Mouse (Mus musculus) midbrain, embryonic 16.5 days (tissue): ENCODE measurements at regions not wholly inside any gene's neighbourhood (a gene's known extent, or its start where the extent isn't known, plus 50 kb on each side); places are given as distances from the start of the nearest gene placed in this dataset.

Experiments used
- ATAC-seq: fragments of 200-750 bp; cut with Nextera tagmentation; 2 replicates; pipeline ENCODE4 v1.8.0; 2017; ENCODE audit warnings: moderate TSS enrichment
- H3K27ac ChIP-seq: fragments of 300-500 bp; sonication (generic); 2 replicates; pipeline ENCODE4 v1.5.1; 2014; ENCODE audit warnings: mild to moderate bottlenecking, low read length, mixed read lengths
- H3K27me3 ChIP-seq: fragments of 300-500 bp; sonication (generic); 2 replicates; pipeline ENCODE4 v1.6.1; 2014; ENCODE audit warnings: low read depth, low read length, mixed read lengths; ENCODE audit not compliant: control insufficient read depth, insufficient read depth
- H3K36me3 ChIP-seq: fragments of 300-500 bp; sonication (generic); 2 replicates; pipeline ENCODE4 v1.6.1; 2014; ENCODE audit warnings: mild to moderate bottlenecking, low read length, moderate library complexity, mixed read lengths; ENCODE audit not compliant: control insufficient read depth, insufficient read depth
- H3K4me1 ChIP-seq: fragments of 300-500 bp; sonication (generic); 2 replicates; pipeline ENCODE4 v1.6.1; 2014; ENCODE audit warnings: mild to moderate bottlenecking, low read length, mixed read lengths; ENCODE audit not compliant: control insufficient read depth, insufficient read depth
- H3K4me2 ChIP-seq: fragments of 300-500 bp; sonication (generic); 2 replicates; pipeline ENCODE4 v1.6.1; 2014; ENCODE audit warnings: mild to moderate bottlenecking, low read length, mixed read lengths
- H3K4me3 ChIP-seq: fragments of 300-500 bp; sonication (generic); 2 replicates; pipeline ENCODE4 v1.5.1; 2014; ENCODE audit warnings: low read depth, mild to moderate bottlenecking, low read length, moderate library complexity, mixed read lengths
- H3K9ac ChIP-seq: fragments of 300-500 bp; sonication (generic); 2 replicates; pipeline ENCODE4 v1.6.1; 2014; ENCODE audit warnings: low read depth, low read length, mixed read lengths
- H3K9me3 ChIP-seq: fragments of 300-500 bp; sonication (generic); replicated peaks from 2 replicates; pipeline ENCODE4 v1.6.1; 2014; ENCODE audit warnings: mild to moderate bottlenecking, low read length, mixed read lengths; ENCODE audit not compliant: control insufficient read depth, poor library complexity, severe bottlenecking
- WGBS: fragments of 180-500 bp; shearing (Covaris S2); extraction: QIAGEN DNeasy Blood & Tissue Kit; methylation state at CpG from one replicate; pipeline ENCODE4 v1.1.7; 2014; 5-methylcytosine and 5-hydroxymethylcytosine counted together

DNA sequence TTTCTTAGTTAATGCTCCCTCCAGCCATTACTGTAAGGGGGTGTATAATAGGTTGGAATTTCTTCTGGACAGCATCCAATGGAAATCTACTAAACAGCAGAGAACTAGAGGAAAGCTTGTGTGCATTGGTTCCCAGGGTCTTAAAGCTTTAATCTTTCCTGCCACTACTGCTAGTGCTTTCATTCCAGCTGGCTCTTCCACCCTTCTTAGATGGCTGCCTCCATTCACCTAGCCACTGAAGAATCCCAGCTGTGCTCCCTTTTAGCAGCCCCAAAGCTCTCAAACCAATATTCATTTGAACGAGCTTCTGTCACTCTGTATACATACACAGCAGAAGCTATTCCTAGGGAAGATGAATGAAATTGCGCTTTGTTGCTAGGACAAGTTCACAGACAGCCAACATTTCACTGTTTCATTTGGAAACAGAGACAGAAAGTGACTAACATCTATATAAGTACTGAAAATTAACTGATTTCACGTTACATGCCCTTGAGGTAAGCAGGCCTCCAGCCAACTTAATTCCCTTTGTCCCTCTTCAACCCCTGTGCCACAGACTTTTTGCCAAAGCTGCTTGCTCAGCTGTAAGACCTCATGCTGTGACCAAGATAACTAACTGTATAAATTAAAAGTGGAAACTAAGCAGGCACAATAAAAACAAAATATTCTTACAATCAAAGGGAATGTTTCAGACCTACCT lies 388.3 kb downstream of the Gm1140 start:
- Histone ChIP-seq H3K36me3 (no peaks in the 10 kb centered on the region), H3K27me3 (no peaks in the 10 kb centered on the region), H3K4me2 (no peak overlapping the region), H3K9ac (no peak overlapping the region), H3K27ac (no peak overlapping the region), H3K4me1 (no peaks in the 10 kb centered on the region), H3K9me3 (no peaks in the 10 kb centered on the region), H3K4me3 (no peak overlapping the region)
- ATAC-seq: peak; percentile 66; the same call in 1 of the 2 replicates
- 31% methylated on average over 3 of the region's 3 CpGs for WGBS

DNA sequence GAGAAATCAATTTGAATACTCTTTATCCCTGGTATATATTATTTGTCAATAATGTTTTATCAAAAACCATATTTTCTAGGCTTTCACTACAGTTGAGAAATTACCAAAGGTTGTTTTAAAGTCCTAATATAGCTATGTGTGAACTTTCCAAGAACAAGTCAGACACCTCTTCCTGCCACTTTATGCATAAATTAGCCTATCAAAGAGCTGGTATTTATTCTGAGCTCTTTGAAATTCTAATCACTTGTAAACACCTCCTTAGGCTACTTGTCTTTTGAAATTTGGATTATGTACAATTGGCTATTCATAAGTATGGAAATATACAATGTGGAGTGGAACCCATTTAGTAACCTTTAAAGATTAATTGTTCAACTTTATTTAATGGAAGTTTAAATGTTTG lies 409.5 kb downstream of the Gm1140 start:
- no peak overlapping the region for H3K9ac ChIP-seq
- ATAC-seq: no peak

DNA sequence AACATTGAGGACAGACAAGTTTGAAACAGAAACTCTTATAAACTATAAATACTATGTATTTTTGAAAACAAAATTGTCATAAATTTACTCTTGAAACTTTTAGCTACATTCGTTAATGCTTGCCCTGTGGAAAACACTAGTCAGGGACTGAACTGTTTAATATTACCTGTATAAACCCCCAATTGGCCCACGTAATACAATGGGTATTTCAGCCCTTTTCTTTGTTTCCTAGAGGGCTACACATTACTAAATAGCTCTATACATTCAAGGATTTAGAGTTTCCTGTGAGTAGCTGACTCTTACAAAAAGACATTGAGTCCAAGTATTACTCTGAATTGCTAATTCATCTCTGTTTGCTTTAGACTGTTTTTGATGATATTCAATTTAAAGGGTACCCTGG lies 409.9 kb downstream of the Gm1140 start:
- H3K9ac ChIP-seq: no peak overlapping the region
- no peak for ATAC-seq
- no peaks in the 10 kb centered on the region for H3K36me3 ChIP-seq
- H3K4me2 ChIP-seq: no peak overlapping the region
- no peaks in the 10 kb centered on the region for H3K4me1 ChIP-seq
- H3K27ac ChIP-seq: no peak overlapping the region
- 39% methylated on average over 2 of the region's 2 CpGs for WGBS
- no peaks in the 10 kb centered on the region for H3K9me3 ChIP-seq
- H3K4me3 ChIP-seq: no peak overlapping the region
- no peaks in the 10 kb centered on the region for H3K27me3 ChIP-seq

More for the DNA sequence above, 409.5 kb downstream of the Gm1140 start:
- Histone ChIP-seq H3K9me3 (no peaks in the 10 kb centered on the region), H3K4me2 (no peak overlapping the region), H3K27ac (no peak overlapping the region), H3K27me3 (no peaks in the 10 kb centered on the region), H3K36me3 (no peaks in the 10 kb centered on the region), H3K4me1 (no peaks in the 10 kb centered on the region), H3K4me3 (no peak overlapping the region)

DNA sequence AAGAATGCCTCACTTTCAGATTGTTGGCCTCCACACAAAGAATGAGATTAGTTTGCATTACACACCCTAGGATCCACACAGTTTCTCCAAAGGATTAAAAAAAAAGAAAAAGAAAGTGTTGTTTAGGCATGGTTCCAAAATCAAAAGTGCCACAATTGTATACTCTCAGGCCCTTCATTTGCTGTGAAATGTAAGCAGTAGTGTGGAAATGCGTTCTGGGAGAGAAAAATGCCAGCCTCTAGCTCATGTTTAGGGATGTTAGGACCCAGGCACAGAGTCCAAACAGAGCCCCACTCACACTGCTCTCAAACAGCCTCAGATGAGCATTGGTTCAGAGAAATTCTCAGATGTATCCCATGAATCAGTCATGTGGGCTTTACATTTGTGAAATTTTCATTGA lies 410.4 kb downstream of the Gm1140 start:
- WGBS: 35% methylated on average over 1 of the region's 1 CpGs
- Histone ChIP-seq H3K27me3 (no peaks in the 10 kb centered on the region), H3K9me3 (no peaks in the 10 kb centered on the region), H3K27ac (no peak overlapping the region), H3K9ac (no peak overlapping the region), H3K4me3 (no peak overlapping the region), H3K4me1 (no peaks in the 10 kb centered on the region), H3K4me2 (no peak overlapping the region), H3K36me3 (no peaks in the 10 kb centered on the region)
- no peak for ATAC-seq

DNA sequence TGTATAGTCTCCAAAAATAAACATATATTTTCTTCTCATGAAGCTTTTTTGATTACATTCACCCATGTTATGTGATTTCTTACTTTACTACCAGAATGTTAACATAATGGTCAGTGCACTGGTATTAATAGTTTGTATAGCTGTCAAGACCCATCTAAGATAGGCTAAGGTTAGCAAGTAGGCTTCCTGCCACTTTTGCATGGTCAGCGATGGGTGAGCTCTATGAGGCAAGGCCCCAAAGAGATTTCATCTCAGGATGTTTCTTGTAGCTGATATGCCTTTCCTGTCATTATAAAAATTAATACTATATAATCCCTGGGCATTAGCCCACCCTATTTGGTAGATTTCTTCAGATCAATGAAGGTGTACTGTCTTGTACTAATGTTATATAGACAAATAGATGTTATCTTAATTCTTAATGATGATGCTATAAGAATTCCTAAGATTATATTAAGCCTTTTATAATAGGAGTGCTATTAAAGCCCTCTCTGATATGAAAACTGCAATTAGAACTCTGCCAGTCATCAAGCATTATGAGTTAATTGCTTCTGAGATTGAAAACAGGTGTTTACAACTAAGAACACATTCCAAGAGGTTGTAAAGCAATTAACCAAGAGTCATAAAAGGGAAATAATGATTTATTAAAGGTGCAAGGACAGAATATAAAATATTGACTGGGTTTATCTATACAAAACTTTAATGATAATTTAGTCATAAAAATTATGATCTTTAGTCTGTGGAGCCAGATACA lies 454.6 kb downstream of the Gm1140 start:
- no peaks in the 10 kb centered on the region for H3K9me3 ChIP-seq
- 57% methylated on average over 1 of the region's 1 CpGs for WGBS
- ATAC-seq: no peak
- H3K4me3 ChIP-seq: no peak overlapping the region
- no peak overlapping the region for H3K4me2 ChIP-seq
- H3K27ac ChIP-seq: no peak overlapping the region
- H3K9ac ChIP-seq: no peak overlapping the region
- no peaks in the 10 kb centered on the region for H3K27me3 ChIP-seq
- H3K36me3 ChIP-seq: no peaks in the 10 kb centered on the region
- no peaks in the 10 kb centered on the region for H3K4me1 ChIP-seq

DNA sequence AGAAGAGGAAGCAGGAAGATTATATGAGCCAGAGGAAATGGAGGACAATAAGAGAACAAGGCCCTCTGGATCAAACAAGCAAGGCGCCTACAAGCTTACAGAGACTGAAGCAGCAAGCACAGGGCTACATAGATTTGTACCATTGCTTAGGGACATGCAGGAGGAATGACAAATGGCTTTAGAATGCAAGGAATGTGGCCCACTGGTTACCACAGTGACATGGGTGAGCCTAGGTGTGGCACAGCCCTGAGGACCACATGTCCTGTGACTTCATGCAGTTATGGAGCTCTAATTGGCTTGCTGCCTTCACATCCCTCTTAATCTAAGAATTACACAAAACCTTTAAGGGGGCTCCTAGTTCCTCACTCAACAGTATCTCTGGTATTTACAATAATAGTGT lies 483.1 kb downstream of the Gm1140 start:
- 83% methylated on average over 1 of the region's 1 CpGs for WGBS

More for the DNA sequence above, 483.1 kb downstream of the Gm1140 start:
- Histone ChIP-seq H3K9me3 (no peaks in the 10 kb centered on the region), H3K36me3 (no peaks in the 10 kb centered on the region), H3K27me3 (no peaks in the 10 kb centered on the region), H3K27ac (no peak overlapping the region), H3K4me2 (no peak overlapping the region), H3K4me3 (no peak overlapping the region), H3K4me1 (no peaks in the 10 kb centered on the region), H3K9ac (no peak overlapping the region)
- ATAC-seq: no peak
